Mouse (Mus musculus) gastrocnemius, adult 2 months (tissue): ENCODE measurements at regions not wholly inside any gene's neighbourhood (a gene's known extent, or its start where the extent isn't known, plus 50 kb on each side); places are given as distances from the start of the nearest gene placed in this dataset.

Experiments
- DNase-seq: peaks from one replicate; pipeline ENCODE4 v3.0.0; 2022
- H3K27ac ChIP-seq: fragments of 200-600 bp; 2 replicates; pipeline ENCODE4 v1.8.1; 2022; ENCODE audit warnings: mild to moderate bottlenecking
- H3K4me3 ChIP-seq: fragments of 200-600 bp; 2 replicates; pipeline ENCODE4 v1.8.1; 2022; ENCODE audit warnings: mild to moderate bottlenecking, moderate library complexity
- CTCF ChIP-seq: fragments of 200-600 bp; IDR thresholded peaks from 2 replicates; pipeline ENCODE4 v1.8.1; 2022; ENCODE audit warnings: antibody characterized with exemption, mild to moderate bottlenecking, moderate library complexity
- intact Hi-C: fragments of 180-260 bp; cut with DNase I; formaldehyde crosslinking; loops from one replicate; pipeline ENCODE4 v1.15.1; 2025

DNA sequence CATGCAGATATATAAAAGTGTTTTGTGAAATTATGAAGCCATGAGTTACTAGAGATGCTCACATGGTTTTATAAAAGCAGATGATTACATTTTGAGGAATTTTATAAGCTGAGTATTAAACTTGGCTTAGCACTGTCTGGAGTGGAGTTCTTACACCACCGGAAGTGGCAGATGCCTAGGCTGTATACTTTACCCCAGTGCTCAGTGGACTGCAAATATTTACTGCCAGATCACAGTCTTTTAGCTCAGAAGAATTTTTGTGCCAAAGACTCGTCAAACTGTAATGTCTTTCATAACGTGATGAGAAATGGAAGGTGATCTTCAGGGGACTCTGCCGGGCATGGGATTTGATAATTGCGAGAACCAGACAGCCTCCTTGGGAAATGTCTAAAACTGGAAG is 136.1 kb upstream of the 9330182O14Rik start:
- no peak for TF ChIP-seq CTCF
- intact Hi-C loops, result no loop called here
- Histone ChIP-seq H3K27ac (no peak overlapping the region), H3K4me3 (no peak overlapping the region)
- DNase-seq, result no peak

DNA sequence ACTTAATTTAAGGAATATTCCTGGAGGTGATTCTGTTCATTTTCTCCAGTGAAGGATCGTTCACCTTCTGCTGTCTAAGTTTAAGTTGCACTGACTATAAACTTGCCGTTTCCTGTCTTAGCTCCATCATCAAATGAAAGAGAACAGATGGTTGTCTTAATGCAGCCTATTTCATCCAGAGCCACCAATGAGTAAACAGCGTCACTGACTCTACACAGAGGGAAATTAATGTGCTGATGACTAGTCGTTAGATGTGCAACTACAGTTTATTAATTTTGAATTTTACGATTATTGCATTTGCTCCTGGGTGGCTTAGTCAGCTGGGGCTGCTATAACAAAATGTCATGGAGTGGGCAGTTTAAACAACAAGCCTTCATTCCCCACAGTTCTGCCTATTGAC is 134.1 kb upstream of the 9330182O14Rik start:
- intact Hi-C loops, result no loop called here
- no peak for TF ChIP-seq CTCF
- no peak overlapping the region for H3K4me3 ChIP-seq
- no peak for DNase-seq
- H3K27ac ChIP-seq, result no peak overlapping the region

DNA sequence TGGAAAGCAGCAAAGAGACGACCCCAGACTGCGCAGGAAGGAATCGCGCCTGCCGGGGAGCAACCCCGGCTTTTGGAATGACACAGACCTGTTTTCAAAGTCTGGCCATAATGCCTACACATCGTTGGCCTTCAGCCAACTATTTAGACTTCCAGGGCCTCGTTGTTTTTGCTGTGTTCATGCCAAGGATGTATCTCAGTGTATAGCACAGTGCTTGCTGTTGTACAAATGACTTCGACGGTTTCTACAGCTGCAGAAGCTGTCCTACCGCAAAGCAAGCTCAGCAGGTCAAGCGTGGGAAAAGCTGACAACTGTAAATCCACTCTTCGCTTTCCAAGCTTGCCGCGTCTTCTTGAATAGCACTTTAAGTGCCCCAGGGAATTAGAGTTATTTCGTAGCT is 129.1 kb upstream of the 9330182O14Rik start:
- no peak for DNase-seq
- Histone ChIP-seq H3K4me3 (no peak overlapping the region), H3K27ac (no peak overlapping the region)
- TF ChIP-seq CTCF, result no peak
- intact Hi-C loops, result no loop called here

DNA sequence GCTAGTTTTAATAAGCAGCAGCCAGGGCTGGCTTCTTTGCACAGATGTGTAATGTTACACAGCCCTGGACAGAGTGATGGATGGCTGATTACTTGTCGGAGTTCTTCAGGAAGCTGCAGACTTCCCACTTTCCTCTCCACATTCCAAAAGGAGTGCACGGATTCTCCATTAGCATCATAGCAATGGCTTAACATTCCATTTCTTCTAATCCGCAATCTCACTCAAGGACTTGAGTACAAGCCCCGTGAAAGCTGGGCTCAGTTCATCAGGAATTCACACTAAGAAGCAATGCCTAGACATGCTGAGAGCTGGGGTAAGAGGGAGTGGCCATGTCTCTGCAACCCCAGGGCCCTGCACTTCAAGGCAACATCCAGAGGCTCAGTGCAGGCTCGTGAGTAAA is 126.3 kb upstream of the 9330182O14Rik start:
- DNase-seq, result no peak
- H3K27ac ChIP-seq, result no peak overlapping the region
- intact Hi-C loops, result no loop called here
- no peak for TF ChIP-seq CTCF
- no peak overlapping the region for H3K4me3 ChIP-seq

DNA sequence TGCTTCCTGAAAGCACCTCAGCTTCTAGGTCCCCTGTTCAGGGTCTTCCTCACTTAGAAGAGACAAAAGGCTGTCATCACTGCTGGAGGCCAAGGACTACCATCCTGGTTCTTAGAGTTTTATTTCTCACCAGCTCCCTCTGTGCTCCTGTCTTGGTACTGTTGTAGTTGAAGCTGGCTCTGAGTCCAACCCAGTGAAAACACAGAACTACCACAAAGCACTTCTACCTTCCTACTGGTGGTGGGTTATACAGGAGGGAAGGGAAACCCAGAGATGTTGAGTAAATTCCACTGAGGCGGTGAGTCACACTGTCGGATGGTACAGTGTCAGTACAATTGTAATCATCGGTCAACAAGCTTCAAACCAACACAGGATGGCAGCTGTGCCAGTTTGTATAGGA is 120.3 kb upstream of the 9330182O14Rik start:
- intact Hi-C loops, result no loop called here
- Histone ChIP-seq H3K4me3 (no peak overlapping the region), H3K27ac (no peak overlapping the region)
- DNase-seq, result no peak
- no peak for TF ChIP-seq CTCF

DNA sequence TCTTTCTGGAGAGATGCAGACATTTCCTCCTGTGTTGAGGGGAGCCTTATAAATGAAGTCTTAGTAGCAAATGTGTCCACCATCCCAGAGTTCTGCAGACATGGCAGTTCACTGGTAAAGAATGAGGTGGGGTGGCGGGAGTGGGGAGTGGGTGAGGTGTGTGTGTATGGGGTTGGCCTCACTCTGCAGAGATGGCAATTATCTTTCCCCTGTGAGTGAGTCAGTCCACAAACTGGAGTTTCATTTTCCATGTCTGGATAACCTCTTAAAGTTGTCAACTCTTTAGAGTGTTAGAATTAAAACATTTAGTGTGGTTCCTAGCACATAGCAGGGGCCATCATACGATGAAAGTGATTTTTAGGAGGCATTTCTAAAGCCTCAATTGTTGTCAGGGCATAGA is 117.1 kb upstream of the 9330182O14Rik start:
- Histone ChIP-seq H3K27ac (no peak overlapping the region), H3K4me3 (no peak overlapping the region)
- TF ChIP-seq CTCF, result no peak
- DNase-seq, result no peak
- intact Hi-C loops, result no loop called here

DNA sequence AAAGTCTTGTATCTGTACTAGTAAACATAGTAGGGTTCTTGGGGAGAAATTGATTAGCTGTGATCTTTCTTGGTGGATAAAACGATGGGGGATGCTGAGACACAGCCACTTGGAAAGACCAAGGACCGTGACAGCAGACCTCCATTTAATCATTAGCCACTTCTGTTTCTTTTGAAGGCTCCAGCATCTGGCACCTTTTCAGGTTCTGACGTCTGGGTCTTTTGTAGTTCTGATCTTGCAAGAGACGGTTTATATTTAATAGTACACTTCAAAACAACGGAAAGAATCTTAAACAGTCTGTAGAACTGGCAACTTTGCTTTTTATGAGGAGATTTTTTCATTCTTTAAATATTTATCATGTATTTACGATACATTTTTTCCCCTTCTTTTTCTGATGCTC is 116.6 kb upstream of the 9330182O14Rik start:
- peak overlapping the region; percentile 13; the same call in 1 of the 2 replicates for H3K27ac ChIP-seq
- DNase-seq, result no peak
- H3K4me3 ChIP-seq, result no peak overlapping the region
- TF ChIP-seq CTCF, result no peak
- intact Hi-C loops, result no loop called here

DNA sequence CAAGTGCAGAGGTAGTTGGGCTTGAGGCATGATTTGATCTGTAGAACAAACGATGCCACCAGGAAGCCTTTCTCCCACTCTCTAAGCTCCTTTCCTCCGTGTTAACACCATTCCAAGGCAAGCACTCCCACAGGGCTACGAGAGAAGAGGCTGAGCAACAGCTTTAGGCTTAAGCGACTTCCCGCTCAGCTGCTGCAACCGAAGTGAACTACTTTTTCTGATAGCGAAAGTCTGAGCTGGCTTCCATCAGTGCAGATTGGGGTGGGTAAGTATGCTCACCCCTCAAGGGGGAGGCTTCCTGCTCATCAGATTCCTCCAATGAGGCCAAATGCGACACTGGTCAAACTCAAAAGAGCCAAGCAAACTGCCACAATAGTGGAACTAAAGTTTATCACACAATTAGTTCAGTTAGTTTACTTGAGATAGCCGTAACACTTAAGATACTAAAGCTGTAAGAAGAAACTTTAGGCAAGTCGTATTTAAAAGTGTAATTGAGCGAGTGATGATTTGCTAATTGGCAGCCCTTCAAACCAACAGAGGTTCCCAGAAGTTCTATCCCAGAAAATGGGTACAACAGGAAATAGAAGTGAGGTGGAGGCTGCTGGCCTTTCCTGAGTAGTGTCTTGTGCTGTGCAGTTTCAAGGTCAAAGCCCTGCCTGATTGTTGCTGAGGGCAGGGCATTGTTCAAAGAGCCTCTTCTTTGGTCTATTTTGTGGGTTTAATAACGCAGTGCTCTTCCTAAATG is 115.9 kb upstream of the 9330182O14Rik start:
- no peak for TF ChIP-seq CTCF
- Histone ChIP-seq H3K27ac (peak overlapping the region; percentile 13; the same call in 1 of the 2 replicates), H3K4me3 (no peak overlapping the region)
- no peak for DNase-seq
- intact Hi-C loops, result no loop called here

DNA sequence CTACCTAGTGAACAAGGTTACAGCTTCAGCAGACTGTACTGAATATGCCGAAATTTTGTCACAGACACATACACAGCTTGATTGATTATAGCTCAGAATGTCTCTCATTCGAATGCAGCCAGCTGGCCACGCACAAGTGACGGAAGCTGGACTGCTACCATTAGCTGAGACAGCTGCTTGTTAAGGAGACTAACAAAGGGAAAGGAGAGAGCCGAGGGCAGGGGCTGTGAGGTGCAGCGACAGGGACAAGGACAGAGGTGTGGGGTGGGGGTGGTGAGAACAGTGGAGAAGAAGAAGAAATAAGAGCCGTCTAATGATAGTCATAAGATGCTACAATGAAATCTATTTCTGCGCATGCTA is 115.4 kb upstream of the 9330182O14Rik start:
- intact Hi-C loops, result no loop called here
- no peak for TF ChIP-seq CTCF
- Histone ChIP-seq H3K4me3 (no peak overlapping the region), H3K27ac (no peak overlapping the region)
- DNase-seq, result no peak

DNA sequence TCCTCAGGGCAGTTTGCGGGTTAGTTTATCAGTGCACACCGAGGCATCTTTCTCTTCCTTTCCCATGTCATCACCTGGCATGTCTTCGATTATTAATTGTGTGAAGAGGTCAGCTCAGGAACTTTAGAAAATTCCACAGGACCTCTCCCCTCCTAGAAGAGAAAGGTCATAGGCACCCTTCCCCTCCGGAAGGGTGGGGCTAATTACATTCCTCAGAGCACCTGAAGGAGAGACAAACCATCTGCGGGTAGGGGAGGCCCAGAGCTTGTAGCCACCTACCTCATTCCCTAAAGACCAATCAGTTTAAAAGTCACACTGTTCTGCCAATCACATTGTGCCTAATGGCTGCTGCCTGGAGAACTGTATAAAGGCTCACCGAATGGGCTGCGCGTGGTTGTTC is 114.9 kb upstream of the 9330182O14Rik start:
- intact Hi-C loops, result no loop called here
- H3K4me3 ChIP-seq, result no peak overlapping the region

DNA sequence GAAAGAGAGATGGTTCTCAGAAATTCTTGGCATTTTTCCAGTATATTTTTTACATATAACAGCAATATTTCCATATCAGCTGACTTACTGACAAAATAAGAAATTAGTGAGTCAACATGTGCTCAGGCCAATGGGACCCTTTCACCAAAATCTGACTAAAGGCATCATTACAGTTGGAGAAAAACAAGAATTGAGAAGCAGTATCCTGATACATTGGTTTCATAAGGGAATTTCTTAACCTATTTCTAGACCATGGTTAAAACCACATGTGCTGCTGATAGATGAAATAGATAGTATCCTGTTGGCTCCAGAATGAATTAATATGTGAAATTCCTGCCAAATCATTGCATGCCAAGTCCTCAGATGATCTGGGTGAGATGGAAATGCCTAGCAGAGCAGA is 114.1 kb upstream of the 9330182O14Rik start:
- no peak overlapping the region for H3K4me3 ChIP-seq
- DNase-seq, result no peak
- H3K27ac ChIP-seq, result no peak overlapping the region
- intact Hi-C loops, result no loop called here
- no peak for TF ChIP-seq CTCF

More for the DNA sequence above, 114.9 kb upstream of the 9330182O14Rik start:
- TF ChIP-seq CTCF, result no peak
- no peak for DNase-seq
- H3K27ac ChIP-seq, result no peak overlapping the region

DNA sequence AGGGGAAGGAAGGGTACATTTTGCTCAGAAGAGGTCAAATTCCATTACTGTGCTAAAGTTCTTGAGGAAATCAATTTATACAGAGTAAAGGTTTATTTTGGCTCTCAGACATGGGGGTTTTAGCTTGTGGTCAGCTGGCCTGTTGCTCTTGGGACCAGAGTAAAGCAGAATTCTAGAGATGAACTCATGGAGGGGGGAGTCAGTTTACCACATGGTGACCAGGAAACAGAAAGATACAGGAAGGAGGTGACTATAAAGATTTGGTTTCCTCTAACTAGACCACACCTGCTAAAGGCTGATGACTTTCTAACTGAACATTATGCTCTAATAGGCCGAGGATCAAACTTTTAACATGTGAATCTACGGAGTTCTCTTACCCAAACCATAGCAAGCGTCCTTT is 113.5 kb upstream of the 9330182O14Rik start:
- Histone ChIP-seq H3K4me3 (no peak overlapping the region), H3K27ac (no peak overlapping the region)
- intact Hi-C loops, result no loop called here
- no peak for TF ChIP-seq CTCF
- DNase-seq, result no peak

DNA sequence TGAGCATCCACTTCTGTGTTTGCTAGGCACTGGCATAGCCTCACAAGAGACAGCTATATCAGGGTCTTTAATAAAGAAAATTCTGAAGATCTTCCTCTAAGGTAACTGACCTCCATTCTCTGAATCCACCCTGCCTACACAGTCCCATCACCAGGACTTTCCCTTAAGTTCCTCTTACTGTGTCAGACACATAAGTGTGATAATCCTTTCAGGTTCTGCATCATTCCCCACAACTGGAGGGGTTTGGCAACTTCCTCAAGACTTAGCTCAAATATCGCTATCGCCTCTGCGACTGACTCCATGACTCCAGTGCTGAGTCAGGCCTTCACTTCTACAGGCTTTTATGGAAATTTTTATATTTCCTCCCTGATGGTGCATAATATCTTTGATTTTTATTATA is 111.0 kb upstream of the 9330182O14Rik start:
- DNase-seq, result no peak
- TF ChIP-seq CTCF, result no peak
- Histone ChIP-seq H3K27ac (no peak overlapping the region), H3K4me3 (no peak overlapping the region)
- intact Hi-C loops, result no loop called here

DNA sequence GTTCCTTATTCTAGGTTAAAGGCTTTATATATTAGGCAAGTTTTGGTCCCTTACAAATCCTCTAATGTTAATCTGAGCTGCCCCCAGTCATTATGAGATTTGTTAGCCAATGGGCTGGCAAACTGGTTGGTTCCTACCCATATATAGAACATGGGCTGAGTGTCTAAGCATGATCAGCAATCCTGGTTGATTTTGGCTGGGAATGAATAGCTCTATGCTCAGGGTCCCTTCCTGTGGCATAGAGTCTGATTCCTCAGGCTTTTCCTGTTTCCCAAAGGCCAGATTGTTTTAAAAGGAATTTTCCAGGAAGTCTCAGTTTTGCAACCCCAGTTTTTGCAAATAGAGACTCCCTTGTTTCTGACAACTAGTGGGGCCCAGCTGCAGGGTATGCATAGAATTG is 102.1 kb upstream of the 9330182O14Rik start:
- intact Hi-C loops, result no loop called here
- TF ChIP-seq CTCF, result no peak
- Histone ChIP-seq H3K27ac (no peak overlapping the region), H3K4me3 (no peak overlapping the region)
- no peak for DNase-seq

DNA sequence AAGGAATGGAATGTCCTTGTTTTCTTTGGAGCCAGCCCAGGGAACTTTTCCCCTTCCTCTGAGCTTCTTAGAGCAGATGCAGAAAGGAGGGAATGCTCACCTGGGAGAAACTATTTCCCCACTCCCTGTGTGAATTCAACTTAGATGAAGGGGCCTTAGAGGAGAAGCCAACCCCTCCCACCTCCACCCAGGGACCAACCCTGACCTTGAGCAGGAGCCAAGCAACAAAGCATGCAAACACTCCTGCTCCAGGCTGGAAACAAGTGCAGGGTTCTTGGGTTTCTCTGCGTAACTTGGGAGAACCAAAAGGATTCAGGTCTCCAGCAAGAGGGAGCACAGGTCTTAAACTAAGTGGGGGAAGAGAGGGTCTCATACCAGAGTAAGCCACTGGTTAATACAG is 98.0 kb upstream of the 9330182O14Rik start:
- no peak for TF ChIP-seq CTCF
- H3K27ac ChIP-seq, result no peak overlapping the region
- H3K4me3 ChIP-seq, result no peak overlapping the region
- DNase-seq, result no peak
- intact Hi-C loops, result no loop called here
